Mouse (Mus musculus): ENCODE results near the gene Slc30a6.

GRCm38 (mm10) chr17:74363592-74363991 is 31.8 kb upstream of the Slc30a6 start:
- TF ChIP-seq CTCF (IDR thresholded peaks at IDR 0.05; ENCODE audit: control insufficient read depth, insufficient read depth, insufficient read length) (no peak), MAX (IDR thresholded peaks at IDR 0.05) (no peak), FOSL1 (IDR thresholded peaks at IDR 0.05; ENCODE audit: insufficient read depth, low read length, poor library complexity, severe bottlenecking) (no peak), MYOG (IDR thresholded peaks at IDR 0.05; ENCODE audit: control insufficient read depth, extremely low read depth, insufficient read length) (no peak), MYOD1 (IDR thresholded peaks at IDR 0.05; ENCODE audit: control insufficient read depth, insufficient read length, low read depth) (no peak), USF1 (IDR thresholded peaks at IDR 0.05; ENCODE audit: low read depth) (no peak), CEBPB (IDR thresholded peaks at IDR 0.05; ENCODE audit: low read depth) (no peak)

Data from C2C12 (cell line).